Mouse (Mus musculus): ENCODE results near the gene Nfkb1.

Nfkb1 gene

GRCm38 (mm10) chr3:135581606-135582117 lies 109.7 kb downstream of the Nfkb1 start:
- no peak for DNase-seq

- DNase-seq = no peak
Observed at GRCm38 (mm10) chr3:135580439-135581275, 110.7 kb downstream of the Nfkb1 start.

DNA sequence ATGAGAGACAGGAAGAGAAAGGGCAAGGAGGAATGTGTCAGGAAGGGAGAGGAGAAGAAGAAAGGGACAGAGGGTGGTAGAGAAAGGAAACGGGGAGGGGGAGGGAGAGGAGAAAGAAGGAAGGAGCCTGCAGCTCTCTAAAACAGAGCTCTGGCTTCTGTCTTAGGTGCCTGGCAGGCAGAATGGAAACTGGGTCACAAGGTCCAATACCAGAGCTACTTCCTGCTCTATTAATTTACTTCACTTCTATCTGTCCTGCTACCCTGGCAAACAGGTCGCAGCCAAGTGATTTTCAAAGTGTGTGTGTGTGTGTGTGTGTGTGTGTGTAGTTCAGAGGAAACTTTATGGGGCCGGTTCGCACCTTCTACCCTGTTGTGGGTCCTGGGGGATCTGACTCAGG lies 112.2 kb downstream of the Nfkb1 start:
- DNase-seq = no peak

GRCm38 (mm10) chr3:135578588-135579140 lies 112.7 kb downstream of the Nfkb1 start:
- no peak for DNase-seq

- no peak for DNase-seq
Observed at GRCm38 (mm10) chr3:135575126-135575525, 116.2 kb downstream of the Nfkb1 start.

DNA sequence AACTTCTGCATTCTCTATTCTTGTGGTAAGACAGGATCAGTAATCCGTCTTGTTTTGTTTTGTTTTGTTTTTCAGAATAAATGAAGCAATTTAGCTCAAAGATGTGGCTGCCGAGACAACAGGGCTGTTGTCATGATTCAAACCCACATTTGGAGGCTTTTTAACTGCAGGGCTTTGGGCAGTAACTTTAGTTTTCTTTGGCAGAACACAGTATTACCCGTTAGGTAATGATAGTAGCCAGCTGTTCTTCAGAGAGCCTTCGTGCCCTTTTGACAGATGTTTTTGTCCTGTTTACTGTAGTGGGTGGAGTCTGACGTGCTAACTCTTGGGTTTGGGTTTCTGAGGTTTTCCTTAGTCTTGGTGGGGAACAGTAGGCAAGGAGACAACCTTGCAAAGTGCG lies 118.3 kb downstream of the Nfkb1 start:
- no peak for DNase-seq

DNA sequence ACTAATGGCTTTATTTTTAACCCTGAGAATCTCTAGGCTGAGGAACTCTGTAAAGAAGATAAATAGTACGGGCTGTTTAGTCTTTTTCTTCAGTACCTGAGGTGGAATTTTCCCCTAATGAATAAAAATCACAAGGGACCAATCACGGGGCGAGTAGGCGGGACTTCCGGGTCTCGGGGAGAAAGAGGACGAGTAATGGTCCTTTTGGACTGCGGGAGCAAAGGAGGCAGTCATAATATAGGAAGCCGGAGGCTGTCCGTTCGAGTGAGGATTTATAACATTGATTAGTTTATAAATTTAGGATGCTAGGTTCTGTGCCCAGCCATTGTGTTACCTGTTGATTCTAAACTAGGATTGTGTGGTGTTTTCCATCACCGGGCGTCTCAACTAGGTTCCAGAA lies 119.8 kb downstream of the Nfkb1 start:
- DNase-seq = no peak

- DNase-seq = no peak
Observed at GRCm38 (mm10) chr3:135568633-135569032, 122.7 kb downstream of the Nfkb1 start.

DNA sequence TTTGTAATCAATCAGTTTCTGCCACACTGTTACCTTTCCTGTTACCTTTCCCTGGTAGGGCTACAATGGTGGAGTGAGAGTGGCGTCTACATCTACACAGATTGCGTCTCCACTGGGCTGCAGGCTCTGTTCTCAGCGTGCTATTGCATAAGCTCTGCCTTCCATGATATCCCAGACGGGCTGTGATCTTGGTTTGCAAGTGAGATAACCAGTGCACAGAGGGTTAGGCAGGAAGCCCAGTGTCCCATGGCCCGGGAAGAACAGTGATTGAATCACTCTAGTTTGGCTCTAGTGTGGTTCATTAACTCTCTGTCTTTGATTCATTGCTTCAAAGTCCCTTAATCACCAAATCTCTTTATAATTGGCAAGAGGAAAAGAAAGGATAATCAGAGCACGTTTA lies 123.5 kb downstream of the Nfkb1 start:
- no peak for DNase-seq

DNA sequence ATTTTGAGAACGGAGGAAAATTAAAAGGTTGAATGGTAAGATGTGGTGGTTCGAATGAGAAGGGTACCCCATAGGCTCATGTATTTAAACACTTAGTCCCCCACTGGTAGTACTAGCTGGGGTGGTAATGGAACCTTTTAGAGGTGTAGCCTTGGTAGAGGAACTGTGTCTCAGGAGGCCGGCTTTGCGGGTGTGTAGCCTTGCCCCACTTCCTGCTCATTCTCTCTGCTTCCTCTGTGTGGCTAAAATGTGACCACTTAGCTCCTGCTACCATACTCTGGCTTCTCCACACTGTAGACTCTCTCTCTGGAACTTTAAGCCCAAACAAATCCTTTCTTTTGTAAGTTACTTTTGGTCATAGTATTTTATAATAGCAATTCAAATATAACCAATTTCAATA lies 126.0 kb downstream of the Nfkb1 start:
- DNase-seq = no peak

GRCm38 (mm10) chr3:135564706-135565105 lies 126.6 kb downstream of the Nfkb1 start:
- DNase-seq = no peak

DNA sequence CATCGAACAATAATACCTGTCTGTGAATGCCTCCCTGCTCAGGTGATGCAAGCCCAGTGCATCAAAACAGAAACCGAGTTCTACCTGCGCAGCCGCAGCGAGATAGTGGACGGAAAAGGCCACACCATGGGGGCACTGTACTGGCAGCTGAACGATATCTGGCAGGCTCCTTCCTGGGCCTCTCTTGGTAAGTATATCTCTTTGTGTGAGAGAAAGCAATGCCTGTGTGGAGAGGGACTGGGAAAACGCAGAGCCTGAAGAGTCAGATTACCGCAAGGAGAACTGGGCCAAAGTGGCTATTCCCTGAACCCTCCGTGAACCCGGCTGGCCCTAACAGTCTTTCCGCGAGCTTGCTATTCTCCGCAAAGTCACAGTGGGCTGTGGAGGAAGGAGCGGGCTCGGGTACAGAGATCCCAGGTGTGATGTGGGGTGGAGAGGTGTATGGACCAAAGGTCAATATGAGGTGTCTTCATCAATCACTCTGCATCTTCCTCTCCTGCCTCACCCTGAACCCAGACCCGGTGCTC lies 128.1 kb downstream of the Nfkb1 start:
- no peak for DNase-seq

- no peak for DNase-seq
Observed at GRCm38 (mm10) chr3:135562036-135562435, 129.3 kb downstream of the Nfkb1 start.

GRCm38 (mm10) chr3:135556851-135557662 lies 134.3 kb downstream of the Nfkb1 start:
- DNase-seq = no peak

- DNase-seq = no peak
Observed at GRCm38 (mm10) chr3:135556052-135556587, 135.2 kb downstream of the Nfkb1 start.

GRCm38 (mm10) chr3:135555192-135555591 lies 136.2 kb downstream of the Nfkb1 start:
- no peak for DNase-seq

DNA sequence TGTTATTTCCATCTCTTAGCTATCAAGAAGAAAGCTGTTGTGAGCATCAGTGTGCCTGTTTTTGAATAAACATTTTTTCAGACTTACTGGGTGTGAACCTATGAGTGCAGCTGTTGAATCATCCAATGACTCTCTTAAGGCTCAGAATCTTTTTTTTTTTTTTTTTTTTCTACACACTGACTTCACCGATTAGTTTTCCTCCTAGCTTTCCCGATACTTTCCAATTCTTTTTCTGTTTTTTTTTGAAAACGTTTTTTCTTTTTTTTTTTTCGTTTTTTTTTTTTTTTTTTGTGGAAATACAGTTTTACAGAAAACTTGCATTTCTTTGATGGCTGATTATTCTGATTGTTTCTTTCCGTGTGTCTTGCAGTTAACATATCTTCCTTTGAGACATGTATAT lies 138.5 kb downstream of the Nfkb1 start:
- no peak for DNase-seq

- no peak for DNase-seq
Observed at GRCm38 (mm10) chr3:135547298-135547697, 144.0 kb downstream of the Nfkb1 start.

DNA sequence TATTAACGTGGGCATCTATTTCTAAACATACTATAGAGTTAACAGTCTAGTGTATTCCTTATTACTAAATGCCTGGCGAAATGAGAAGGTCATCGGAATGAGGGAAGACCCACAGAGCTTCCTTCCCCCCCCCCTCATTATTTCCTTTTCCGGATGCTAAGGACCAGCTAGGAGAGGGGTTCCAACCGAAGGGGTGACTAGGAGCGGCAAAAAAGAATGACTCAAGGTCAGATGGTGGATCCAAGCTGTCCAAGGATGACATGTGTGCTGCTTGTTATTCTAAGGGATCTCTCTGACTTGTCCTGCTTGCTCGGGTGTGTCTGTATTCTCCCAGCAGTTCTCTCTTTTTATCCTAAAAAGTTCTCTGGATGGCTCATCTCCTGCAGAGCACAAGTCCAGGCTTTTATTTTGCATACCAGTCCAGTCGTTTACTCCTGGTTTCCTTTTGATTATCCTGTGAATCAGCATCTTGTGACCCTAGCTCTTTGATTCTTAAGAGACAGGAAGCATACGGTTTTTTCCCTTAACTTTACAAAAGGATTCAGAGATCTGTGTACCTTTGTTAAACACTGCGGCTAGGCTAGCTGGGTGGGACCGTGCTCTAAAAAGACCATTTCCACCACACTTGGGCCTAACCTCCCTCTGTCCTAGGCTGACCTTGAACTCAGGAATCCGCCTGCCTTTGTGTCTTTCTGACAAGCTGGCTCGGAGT lies 145.0 kb downstream of the Nfkb1 start:
- no peak for DNase-seq
